Mouse (Mus musculus) spleen, adult 2 months (tissue): ENCODE measurements at regions not wholly inside any gene's neighbourhood (a gene's known extent, or its start where the extent isn't known, plus 50 kb on each side); places are given as distances from the start of the nearest gene placed in this dataset.

Experiments
- CTCF ChIP-seq: fragments of 200-500 bp; IDR thresholded peaks from 2 replicates; pipeline ENCODE4 v1.5.1; 2011; ENCODE audit warnings: mild to moderate bottlenecking, inconsistent platforms; ENCODE audit not compliant: insufficient read depth, insufficient read length, insufficient replicate concordance; ENCODE audit errors: extremely low read depth
- POLR2A ChIP-seq: fragments of 200-500 bp; IDR thresholded peaks from 2 replicates; pipeline ENCODE4 v1.6.1; 2011; ENCODE audit warnings: low read depth, low read length, inconsistent platforms

GRCm38 (mm10) chr8:11119030-11119634, 110.9 kb upstream of the Irs2 start:
- no peak for TF ChIP-seq POLR2A
- no peak for TF ChIP-seq CTCF
